25 mouse cellular contexts compared by ENCODE assay signal in the genomic region with DNA sequence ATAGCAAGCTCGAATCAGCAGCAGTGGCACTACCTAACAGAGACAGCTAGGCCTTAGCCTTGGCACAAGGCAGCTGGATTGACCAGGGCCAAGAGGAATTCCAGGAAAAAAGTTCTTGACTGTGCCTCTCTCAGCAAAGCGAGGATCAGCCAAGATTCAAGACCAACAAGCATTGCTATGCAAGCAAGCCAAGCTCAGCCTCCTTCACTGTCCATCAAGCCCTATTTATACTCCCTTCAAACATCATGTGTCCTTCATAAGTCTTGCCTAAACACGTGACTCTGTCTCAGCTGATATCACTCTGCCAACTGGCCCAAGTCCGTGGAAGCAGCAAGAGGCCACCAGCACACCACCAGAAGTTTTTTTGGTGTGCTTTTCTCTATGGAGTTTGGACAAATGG. TPM values are rescaled to one million over a fixed set of nuclear protein-coding genes. Genes with fewer than 3 reads are reported as not detected.
DNase-seq lines count a peak whose midpoint lies in the region; TF ChIP-seq lines count a peak whose summit lies in the region.
"Had no signal": no experiment of that assay in that cellular context is flagged by ENCODE, and none has a peak within 500 bp of the region (broad histone marks: within the 10 kb centered on the region; RNA-seq: fewer than 3 reads in every experiment).

No protein-coding gene starts in this region.

- WGBS in kidney, adult 2 months = 84% methylated on average over 4 of the region's 4 CpGs
- WGBS in lung, adult 2 months = 60% methylated on average over 4 of the region's 4 CpGs
- WGBS in cerebellum, adult 2 months = 73% methylated on average over 4 of the region's 4 CpGs

- DNase-seq in heart, adult 11 months = peak; percentile 94
- no peak for DNase-seq in heart, adult 8-10 months (ENCODE audit: low spot score)
- peak; percentile 11 for DNase-seq in kidney, adult 2 months
- no peak for DNase-seq in kidney, adult 9 months
- peak; percentile 40 for DNase-seq in lung, postnatal 36 days
- no peak for DNase-seq in lung, adult 2 months
- no peak for DNase-seq in cerebellum, adult 2 months
- DNase-seq in T-cell, adult 2 months (ENCODE audit: low spot score) = no peak
- DNase-seq: adrenal gland, adult 8-10 months; adrenal gland, postnatal 36 days; cerebellum, adult 18-20 months; cerebellum, adult 9-11 months; cerebellum, postnatal 25 days; gastrocnemius, postnatal 25 days; heart, postnatal 14 days had no signal

- H3K27me3 ChIP-seq in kidney, adult 2 months (replicated peaks; ENCODE audit: control insufficient read depth, insufficient read depth, low read length) = no peaks in the 10 kb centered on the region
- H3K27me3 ChIP-seq in cerebellum, adult 2 months (ENCODE audit: control insufficient read depth, insufficient read depth, low read length) = no peaks in the 10 kb centered on the region; the same call in 1 of the 2 replicates
- H3K27me3 ChIP-seq: embryonic facial prominence, embryonic 12.5 days; embryonic facial prominence, embryonic 15.5 days; forebrain, embryonic 12.5 days; forebrain, embryonic 15.5 days; heart, embryonic 15.5 days; hindbrain, embryonic 13.5 days; intestine, embryonic 15.5 days; Patski had no signal

- no peak overlapping the region for H3K4me3 ChIP-seq in kidney, adult 2 months (ENCODE audit: insufficient read depth, low read depth, low read length)
- no peak overlapping the region for H3K4me3 ChIP-seq in lung, adult 2 months (replicated peaks; ENCODE audit: extremely low read depth, low read depth, low read length)
- no peak overlapping the region for H3K4me3 ChIP-seq in cerebellum, adult 2 months (replicated peaks; ENCODE audit: insufficient read depth, low read depth, low read length)
- H3K4me3 ChIP-seq: embryonic facial prominence, embryonic 12.5 days; embryonic facial prominence, embryonic 15.5 days; forebrain, embryonic 12.5 days; forebrain, embryonic 15.5 days; heart, adult 2 months; heart, embryonic 15.5 days; hindbrain, embryonic 10.5 days; hindbrain, embryonic 13.5 days; intestine, embryonic 15.5 days had no signal

- H3K27ac ChIP-seq in kidney, adult 2 months (ENCODE audit: insufficient read depth, low read depth, low read length) = no peak overlapping the region
- H3K27ac ChIP-seq in cerebellum, adult 2 months (ENCODE audit: insufficient read depth, low read length) = no peak overlapping the region
- H3K27ac ChIP-seq: embryonic facial prominence, embryonic 12.5 days; embryonic facial prominence, embryonic 15.5 days; forebrain, embryonic 12.5 days; forebrain, embryonic 15.5 days; heart, adult 2 months; heart, embryonic 15.5 days; hindbrain, embryonic 10.5 days; hindbrain, embryonic 13.5 days; intestine, embryonic 15.5 days had no signal

- H3K36me3 ChIP-seq in kidney, adult 2 months (ENCODE audit: control insufficient read depth, insufficient read depth, low read length) = no peaks in the 10 kb centered on the region
- H3K36me3 ChIP-seq: embryonic facial prominence, embryonic 12.5 days; embryonic facial prominence, embryonic 15.5 days; forebrain, embryonic 12.5 days; forebrain, embryonic 15.5 days; heart, embryonic 15.5 days; hindbrain, embryonic 10.5 days; hindbrain, embryonic 13.5 days; intestine, embryonic 15.5 days had no signal

- H3K4me1 ChIP-seq in kidney, adult 2 months (ENCODE audit: control insufficient read depth, insufficient read depth, low read length) = no peaks in the 10 kb centered on the region
- no peaks in the 10 kb centered on the region for H3K4me1 ChIP-seq in lung, adult 2 months (ENCODE audit: control insufficient read depth, insufficient read depth, low read length)
- H3K4me1 ChIP-seq in cerebellum, adult 2 months (ENCODE audit: control insufficient read depth, insufficient read depth, low read length) = no peaks in the 10 kb centered on the region
- H3K4me1 ChIP-seq: forebrain, embryonic 12.5 days; forebrain, embryonic 15.5 days; hindbrain, embryonic 13.5 days; intestine, embryonic 15.5 days had no signal

- no peak for TF ChIP-seq POLR2A in kidney, adult 2 months (IDR thresholded peaks at IDR 0.05; ENCODE audit: low read depth, low read length)
- TF ChIP-seq POLR2A in lung, adult 2 months (IDR thresholded peaks at IDR 0.05; ENCODE audit: borderline replicate concordance, extremely low read depth, low read depth, low read length) = no peak
- TF ChIP-seq POLR2A in cerebellum, adult 2 months (IDR thresholded peaks at IDR 0.05; ENCODE audit: borderline replicate concordance, insufficient read depth, low read length) = no peak

- TF ChIP-seq CTCF in kidney, adult 2 months (conservative IDR thresholded peaks at IDR 0.05; ENCODE audit: insufficient read depth, insufficient read length, low read depth, low read length) = no peak
- TF ChIP-seq CTCF in lung, adult 2 months (IDR thresholded peaks at IDR 0.05; ENCODE audit: insufficient read depth, low read length) = no peak
- TF ChIP-seq CTCF in cerebellum, adult 2 months (IDR thresholded peaks at IDR 0.05; ENCODE audit: borderline replicate concordance, insufficient read depth, low read depth, low read length) = no peak

RNA-seq across cellular contexts. Expression of gene Mpdz, which starts 6.8 kb away (rescaled TPM):
- total RNA-seq in heart, adult 8-10 months (2022) = 10 to 100 TPM; 56.8 to 78.0 (median 68.9) TPM
- 9.9 and 11.4 TPM in 2 replicates for polyA plus RNA-seq in kidney, adult 2 months (2012; rRNA removed)
- polyA plus RNA-seq in lung, adult 2 months (2012; rRNA removed) = 9.5 and 15.4 TPM in 2 replicates
- polyA plus RNA-seq in cerebellum, adult 2 months (2012; rRNA removed) = 31.2 and 31.8 TPM in 2 replicates

Comparison
In these comparisons a context has a peak if more than half of its experiments do, and no peak if none do; other contexts are left out.
1. DNase-seq: peak in heart, adult 11 months (single experiment), kidney, adult 2 months (single experiment) and lung, postnatal 36 days (single experiment); none in heart, adult 8-10 months (single experiment), kidney, adult 9 months (single experiment), lung, adult 2 months (single experiment), cerebellum, adult 2 months (0 of 2) and T-cell, adult 2 months (single experiment).